Mouse (Mus musculus) neural tube, embryonic 13.5 days (tissue): ENCODE results near the gene Arid3a. TPM values are rescaled to one million over a fixed set of nuclear protein-coding genes. Genes with fewer than 3 reads are reported as not detected.
"Not testable (repeated sequence)": the region's sequence is repeated elsewhere in the genome, so short reads cannot be mapped to it uniquely, and the experiment has no call there.

ENCODE experiments used
- ATAC-seq: fragments of 200-750 bp; cut with Nextera tagmentation; 2 replicates; pipeline ENCODE4 v1.8.0; 2017; ENCODE audit warnings: low read depth, mild to moderate bottlenecking, moderate TSS enrichment, moderate library complexity
- H3K27ac ChIP-seq: fragments of 300-500 bp; sonication (generic); replicated peaks from 2 replicates; pipeline ENCODE4 v1.5.1; 2015; ENCODE audit warnings: moderate library complexity, mild to moderate bottlenecking, inconsistent platforms
- H3K27me3 ChIP-seq: fragments of 300-500 bp; sonication (generic); 2 replicates; pipeline ENCODE4 v1.6.1; 2015; ENCODE audit warnings: mild to moderate bottlenecking, inconsistent platforms
- H3K36me3 ChIP-seq: fragments of 300-500 bp; sonication (generic); 2 replicates; pipeline ENCODE4 v1.6.1; 2015; ENCODE audit warnings: mild to moderate bottlenecking, inconsistent platforms
- H3K4me1 ChIP-seq: fragments of 300-500 bp; sonication (generic); replicated peaks from 2 replicates; pipeline ENCODE4 v1.6.1; 2015; ENCODE audit warnings: inconsistent platforms
- H3K4me2 ChIP-seq: fragments of 300-500 bp; sonication (generic); 2 replicates; pipeline ENCODE4 v1.6.1; 2015; ENCODE audit warnings: inconsistent platforms, mild to moderate bottlenecking, moderate library complexity
- H3K4me3 ChIP-seq: fragments of 300-500 bp; sonication (generic); 2 replicates; pipeline ENCODE4 v1.5.1; 2015; ENCODE audit warnings: mild to moderate bottlenecking, inconsistent platforms
- H3K9ac ChIP-seq: fragments of 300-500 bp; sonication (generic); 2 replicates; pipeline ENCODE4 v1.6.1; 2015; ENCODE audit warnings: moderate library complexity, mild to moderate bottlenecking, inconsistent platforms
- H3K9me3 ChIP-seq: fragments of 300-500 bp; sonication (generic); 2 replicates; pipeline ENCODE4 v1.6.1; 2016; ENCODE audit warnings: inconsistent platforms
- WGBS: fragments of 180-500 bp; shearing (Covaris S2); methylation state at CpG from one replicate; pipeline ENCODE4 v1.1.7; 2015; 5-methylcytosine and 5-hydroxymethylcytosine counted together
- polyA plus RNA-seq: library from polyadenylated mRNA; unstranded; fragments of >200 nt; fragmentation: Nextera tagmentation; extraction: Ambion mirVana; gene quantifications from 2 replicates; pipeline ENCODE4 v1.2.1, GENCODE M21; 2015

Gene Arid3a
- polyA plus RNA-seq, 1 experiment from 2014 or later, result 5.4 TPM

- 0 out of 2 replicates have a peak, but pooled peaks have one; percentile 28 for ATAC-seq
- WGBS, result 12% methylated on average over 16 of the region's 16 CpGs
- peak overlapping the region; percentile 64 for H3K27ac ChIP-seq
Measured at GRCm38 (mm10) chr10:79945507-79946234, 18.8 kb downstream of the Arid3a start.

GRCm38 (mm10) chr10:79946752-79947322 lies 20.0 kb downstream of the Arid3a start:
- peak; percentile 28; the same call in 1 of the 2 replicates for ATAC-seq
- 0 out of 2 replicates have a peak overlapping the region, but pooled peaks have one; percentile 5 for H3K4me2 ChIP-seq
- H3K4me1 ChIP-seq, result peaks cover 46% of the 10 kb centered on the region
- 5% methylated on average over 7 of the region's 7 CpGs for WGBS
- H3K36me3 ChIP-seq, result peaks cover 49% of the 10 kb centered on the region
- H3K27ac ChIP-seq, result no peak overlapping the region
- H3K9me3 ChIP-seq, result no peaks in the 10 kb centered on the region
- no peak overlapping the region for H3K4me3 ChIP-seq
- H3K9ac ChIP-seq, result peak overlapping the region; percentile 38; the same call in 1 of the 2 replicates
- no peaks in the 10 kb centered on the region for H3K27me3 ChIP-seq

More at GRCm38 (mm10) chr10:79945507-79946234, 18.8 kb downstream of the Arid3a start:
- H3K27me3 ChIP-seq, result no peaks in the 10 kb centered on the region
- H3K9ac ChIP-seq, result peak overlapping the region; percentile 38
- no peak overlapping the region for H3K4me3 ChIP-seq
- no peak overlapping the region for H3K4me2 ChIP-seq
- peaks cover 43% of the 10 kb centered on the region for H3K36me3 ChIP-seq
- no peaks in the 10 kb centered on the region for H3K9me3 ChIP-seq
- peaks cover 46% of the 10 kb centered on the region for H3K4me1 ChIP-seq

GRCm38 (mm10) chr10:79947502-79947901 lies 20.7 kb downstream of the Arid3a start:
- Histone ChIP-seq H3K4me1 (peaks cover 46% of the 10 kb centered on the region), H3K9ac (no peak overlapping the region), H3K27ac (no peak overlapping the region), H3K4me2 (no peak overlapping the region), H3K36me3 (peaks cover 44% of the 10 kb centered on the region), H3K27me3 (no peaks in the 10 kb centered on the region), H3K4me3 (no peak overlapping the region), H3K9me3 (no peaks in the 10 kb centered on the region)
- WGBS, result 64% methylated on average over 6 of the region's 6 CpGs
- no peak for ATAC-seq

- no peak for ATAC-seq
- H3K4me1 ChIP-seq, result peaks cover 28% of the 10 kb centered on the region
- H3K36me3 ChIP-seq, result peaks cover 61% of the 10 kb centered on the region
- no peaks in the 10 kb centered on the region for H3K27me3 ChIP-seq
- H3K4me3 ChIP-seq, result no peak overlapping the region
- H3K9ac ChIP-seq, result no peak overlapping the region
- no peaks in the 10 kb centered on the region for H3K9me3 ChIP-seq
- H3K4me2 ChIP-seq, result no peak overlapping the region
- no peak overlapping the region for H3K27ac ChIP-seq
- WGBS, result 94% methylated on average over 4 of the region's 4 CpGs
Measured at GRCm38 (mm10) chr10:79949873-79950272, 23.0 kb downstream of the Arid3a start.

- Histone ChIP-seq H3K36me3 (peaks cover 61% of the 10 kb centered on the region), H3K4me3 (no peak overlapping the region), H3K27ac (no peak overlapping the region), H3K9me3 (no peaks in the 10 kb centered on the region), H3K9ac (no peak overlapping the region), H3K27me3 (no peaks in the 10 kb centered on the region), H3K4me1 (peaks cover 20% of the 10 kb centered on the region), H3K4me2 (no peak overlapping the region)
- 85% methylated on average over 18 of the region's 18 CpGs for WGBS
- ATAC-seq, result no peak
Measured at GRCm38 (mm10) chr10:79950661-79951060, 23.8 kb downstream of the Arid3a start.

- H3K27ac ChIP-seq, result no peak overlapping the region
- WGBS, result 87% methylated on average over 6 of the region's 6 CpGs
- H3K36me3 ChIP-seq, result peaks cover 46% of the 10 kb centered on the region
- no peak overlapping the region for H3K4me3 ChIP-seq
- no peak overlapping the region for H3K9ac ChIP-seq
- H3K4me2 ChIP-seq, result no peak overlapping the region
- H3K4me1 ChIP-seq, result peaks cover 5% of the 10 kb centered on the region; the same call in 1 of the 2 replicates
- no peaks in the 10 kb centered on the region for H3K9me3 ChIP-seq
- no peaks in the 10 kb centered on the region for H3K27me3 ChIP-seq
- no peak for ATAC-seq
Measured at GRCm38 (mm10) chr10:79953946-79954345, 27.1 kb downstream of the Arid3a start.

- Histone ChIP-seq H3K27ac (no peak overlapping the region; the same call in 1 of the 2 replicates), H3K4me2 (no peak overlapping the region), H3K36me3 (peaks cover 29% of the 10 kb centered on the region), H3K27me3 (no peaks in the 10 kb centered on the region), H3K4me1 (peaks cover 9% of the 10 kb centered on the region), H3K4me3 (no peak overlapping the region), H3K9ac (peak overlapping the region; percentile 54; the same call in 1 of the 2 replicates), H3K9me3 (no peaks in the 10 kb centered on the region)
- 76% methylated on average over 9 of the region's 9 CpGs for WGBS
- ATAC-seq, result no peak
Measured at GRCm38 (mm10) chr10:79955691-79956090, 28.8 kb downstream of the Arid3a start.

GRCm38 (mm10) chr10:79956643-79957154 lies 29.9 kb downstream of the Arid3a start:
- Histone ChIP-seq H3K9ac (no peak overlapping the region), H3K4me3 (no peak overlapping the region), H3K36me3 (peaks cover 24% of the 10 kb centered on the region), H3K9me3 (no peaks in the 10 kb centered on the region), H3K27me3 (no peaks in the 10 kb centered on the region), H3K4me1 (peaks cover 17% of the 10 kb centered on the region), H3K27ac (no peak overlapping the region), H3K4me2 (no peak overlapping the region)
- 13% methylated on average over 4 of the region's 4 CpGs for WGBS
- no peak for ATAC-seq

GRCm38 (mm10) chr10:79958140-79958816 lies 31.4 kb downstream of the Arid3a start:
- Histone ChIP-seq H3K36me3 (peaks cover 30% of the 10 kb centered on the region), H3K4me2 (peak overlapping the region; percentile 30; the same call in 1 of the 2 replicates), H3K4me3 (no peak overlapping the region), H3K27me3 (no peaks in the 10 kb centered on the region), H3K9me3 (no peaks in the 10 kb centered on the region), H3K9ac (peak overlapping the region; percentile 47; the same call in 1 of the 2 replicates), H3K4me1 (peaks cover 17% of the 10 kb centered on the region), H3K27ac (no peak overlapping the region)
- WGBS, result 3% methylated on average over 21 of the region's 21 CpGs
- ATAC-seq, result no peak

GRCm38 (mm10) chr10:79959412-79959811 lies 32.6 kb downstream of the Arid3a start:
- H3K27ac ChIP-seq, H3K9me3 ChIP-seq, H3K27me3 ChIP-seq, H3K9ac ChIP-seq, H3K4me3 ChIP-seq: not testable (repeated sequence)
- H3K4me2 ChIP-seq, result peak overlapping the region; percentile 92
- 0 out of 2 replicates have a peak, but pooled peaks have one; percentile 45 for ATAC-seq
- peaks cover 33% of the 10 kb centered on the region for H3K36me3 ChIP-seq
- 34% methylated on average over 10 of the region's 10 CpGs for WGBS
- H3K4me1 ChIP-seq, result peaks cover 17% of the 10 kb centered on the region

GRCm38 (mm10) chr10:79959847-79960601 lies 33.2 kb downstream of the Arid3a start, which contains the start of gene Wdr18:
Gene Wdr18, plus strand, starts transcription at chr10:79960152.
- peak within 1 kb of the TSS; percentile 96 for H3K4me3 ChIP-seq
- peak within 1 kb of the TSS; percentile 85 for H3K9ac ChIP-seq
- peak within 1 kb of the TSS; percentile 76 for H3K27ac ChIP-seq
- H3K9me3 ChIP-seq, result no peaks in the 10 kb centered on the region
- whole genome bisulfite sequencing, result under 1% methylated on average over 61 of the region's 61 CpGs
- peak within 1 kb of the TSS; percentile 92 for H3K4me2 ChIP-seq
- H3K36me3 ChIP-seq, result peaks cover 39% of the 10 kb centered on the region
- ATAC-seq, result peak; percentile 98
- no peaks in the 10 kb centered on the region for H3K27me3 ChIP-seq
- H3K4me1 ChIP-seq, result peaks cover 17% of the 10 kb centered on the region
